Mouse (Mus musculus) MEL (cell line): Measurements from ENCODE around the gene Cpeb3.

Experiments used
- CTCF ChIP-seq, 3 experiments: IDR thresholded peaks in 2 of 3; conservative IDR thresholded peaks in 1 of 3; 2 replicates each; pipeline ENCODE4 v1.5.1; 2011 to 2012; ENCODE audit warnings: low read length in 3 of 3, low read depth in 2 of 3, mild to moderate bottlenecking in 2 of 3, improper control_type of control experiment in 1 of 3, inconsistent platforms in 1 of 3, mixed read lengths in 1 of 3, moderate library complexity in 1 of 3; ENCODE audit not compliant: control insufficient read depth in 1 of 3, insufficient read depth in 1 of 3, poor library complexity in 1 of 3, severe bottlenecking in 1 of 3
- ELF1 ChIP-seq: IDR thresholded peaks from 2 replicates; pipeline ENCODE4 v1.6.1; 2014; ENCODE audit warnings: low read depth, mild to moderate bottlenecking, inconsistent platforms, low read length, improper control_type of control experiment, moderate library complexity
- EP300 ChIP-seq, 2 experiments: IDR thresholded peaks; 2 replicates each; pipeline ENCODE4 v1.6.1; 2011; ENCODE audit warnings: improper control_type of control experiment in 2 of 2, low read length in 2 of 2, low read depth in 1 of 2, mild to moderate bottlenecking in 1 of 2
- GABPA ChIP-seq: IDR thresholded peaks from 2 replicates; pipeline ENCODE4 v1.6.1; 2012; ENCODE audit warnings: low read depth, mild to moderate bottlenecking, inconsistent platforms, low read length, improper control_type of control experiment, moderate library complexity
- POLR2A ChIP-seq, 2 experiments: IDR thresholded peaks; 2 replicates each; pipeline ENCODE4 v1.6.1; 2011 to 2012; ENCODE audit warnings: low read length in 2 of 2, mild to moderate bottlenecking in 2 of 2, control low read depth in 1 of 2, improper control_type of control experiment in 1 of 2, low read depth in 1 of 2, moderate library complexity in 1 of 2; ENCODE audit not compliant: control insufficient read depth in 1 of 2, insufficient read depth in 1 of 2, poor library complexity in 1 of 2
- SIN3A ChIP-seq: IDR thresholded peaks from 2 replicates; pipeline ENCODE4 v1.6.1; 2012; ENCODE audit warnings: low read length, improper control_type of control experiment, inconsistent platforms
- TBP ChIP-seq: IDR thresholded peaks from 2 replicates; pipeline ENCODE4 v1.8.0; 2011; ENCODE audit warnings: low read depth, low read length, improper control_type of control experiment
- ZC3H11A ChIP-seq: IDR thresholded peaks from 2 replicates; pipeline ENCODE4 v1.6.1; 2012; ENCODE audit warnings: low read depth, mild to moderate bottlenecking, inconsistent platforms, low read length, improper control_type of control experiment

DNA sequence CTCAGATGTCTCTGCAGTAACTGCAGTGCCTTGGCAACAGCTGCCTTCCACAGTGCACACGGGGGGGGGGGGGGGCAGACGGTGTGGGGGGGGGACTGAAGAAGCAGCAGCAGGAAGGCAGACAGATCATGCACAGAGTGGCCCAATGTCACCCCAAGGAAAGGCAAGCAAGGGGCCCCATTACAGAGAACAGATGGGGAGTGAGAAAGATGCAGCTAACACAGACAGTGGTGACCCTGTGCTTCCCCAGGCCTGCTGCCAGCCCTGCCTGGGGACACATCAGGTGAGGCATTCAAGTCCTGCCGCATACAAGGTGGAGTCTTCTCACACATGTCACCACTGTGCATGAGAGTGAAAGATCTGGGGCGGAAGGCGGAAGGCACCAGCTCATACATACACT is 187.9 kb downstream of the Cpeb3 start:
- TF ChIP-seq TBP (no peak), EP300 (IDR thresholded peaks at IDR 0.05; ENCODE audit: low read depth in 1 of 2, low read length in 2 of 2) (no peak), ELF1 (no peak), ZC3H11A (no peak), POLR2A (IDR thresholded peaks at IDR 0.05; ENCODE audit: control insufficient read depth in 1 of 2, insufficient read depth in 1 of 2, low read depth in 1 of 2, low read length in 2 of 2, poor library complexity in 1 of 2) (no peak), CTCF (IDR thresholded peaks at IDR 0.05 in 2 of 3, conservative IDR thresholded peaks at IDR 0.05 in 1 of 3; ENCODE audit: control insufficient read depth in 1 of 3, insufficient read depth in 1 of 3, low read depth in 2 of 3, low read length in 3 of 3, poor library complexity in 1 of 3, severe bottlenecking in 1 of 3) (no peak), GABPA (no peak), SIN3A (no peak)
